Mouse (Mus musculus) lung, embryonic 16.5 days (tissue): Measurements from ENCODE around the gene Cers1. TPM values are rescaled to one million over a fixed set of nuclear protein-coding genes. Genes with fewer than 3 reads are reported as not detected.

Experiments used
- ATAC-seq: fragments of 200-750 bp; cut with Nextera tagmentation; 2 replicates; pipeline ENCODE4 v1.8.0; 2017; ENCODE audit warnings: low read depth, mild to moderate bottlenecking, moderate library complexity
- H3K27ac ChIP-seq: fragments of 300-500 bp; sonication (generic); 2 replicates; pipeline ENCODE4 v1.5.1; 2014; ENCODE audit warnings: mild to moderate bottlenecking, control low read depth, low read length
- H3K27me3 ChIP-seq: fragments of 300-500 bp; sonication (generic); 2 replicates; pipeline ENCODE4 v1.6.1; 2014; ENCODE audit warnings: low read depth, low read length, mixed read lengths; ENCODE audit not compliant: control insufficient read depth, insufficient read depth
- H3K36me3 ChIP-seq: fragments of 300-500 bp; sonication (generic); 2 replicates; pipeline ENCODE4 v1.6.1; 2014; ENCODE audit warnings: low read length; ENCODE audit not compliant: control insufficient read depth, insufficient read depth
- H3K4me1 ChIP-seq: fragments of 300-500 bp; sonication (generic); replicated peaks from 2 replicates; pipeline ENCODE4 v1.6.1; 2014; ENCODE audit warnings: low read length, mixed read lengths; ENCODE audit not compliant: control insufficient read depth, insufficient read depth
- H3K4me2 ChIP-seq: fragments of 300-500 bp; sonication (generic); 2 replicates; pipeline ENCODE4 v1.6.1; 2014; ENCODE audit warnings: low read depth, low read length, control low read depth
- H3K4me3 ChIP-seq: fragments of 300-500 bp; sonication (generic); 2 replicates; pipeline ENCODE4 v1.5.1; 2014; ENCODE audit warnings: mild to moderate bottlenecking, low read length, control low read depth
- H3K9ac ChIP-seq: fragments of 300-500 bp; sonication (generic); 2 replicates; pipeline ENCODE4 v1.6.1; 2014; ENCODE audit warnings: low read length, control low read depth
- H3K9me3 ChIP-seq: fragments of 300-500 bp; sonication (generic); 2 replicates; pipeline ENCODE4 v1.6.1; 2016; ENCODE audit warnings: low read length; ENCODE audit not compliant: control insufficient read depth
- WGBS: fragments of 180-500 bp; shearing (Covaris S2); extraction: QIAGEN DNeasy Blood & Tissue Kit; methylation state at CpG from one replicate; pipeline ENCODE4 v1.1.7; 2014; 5-methylcytosine and 5-hydroxymethylcytosine counted together
- polyA plus RNA-seq: library from polyadenylated mRNA; unstranded; fragments of >200 nt; fragmentation: Nextera tagmentation; extraction: Ambion mirVana; gene quantifications from 2 replicates; pipeline ENCODE4 v1.2.1, GENCODE M21; 2015

Cers1 gene
- polyA plus RNA-seq, 1 experiment from 2014 or later, result 3.0 TPM

DNA sequence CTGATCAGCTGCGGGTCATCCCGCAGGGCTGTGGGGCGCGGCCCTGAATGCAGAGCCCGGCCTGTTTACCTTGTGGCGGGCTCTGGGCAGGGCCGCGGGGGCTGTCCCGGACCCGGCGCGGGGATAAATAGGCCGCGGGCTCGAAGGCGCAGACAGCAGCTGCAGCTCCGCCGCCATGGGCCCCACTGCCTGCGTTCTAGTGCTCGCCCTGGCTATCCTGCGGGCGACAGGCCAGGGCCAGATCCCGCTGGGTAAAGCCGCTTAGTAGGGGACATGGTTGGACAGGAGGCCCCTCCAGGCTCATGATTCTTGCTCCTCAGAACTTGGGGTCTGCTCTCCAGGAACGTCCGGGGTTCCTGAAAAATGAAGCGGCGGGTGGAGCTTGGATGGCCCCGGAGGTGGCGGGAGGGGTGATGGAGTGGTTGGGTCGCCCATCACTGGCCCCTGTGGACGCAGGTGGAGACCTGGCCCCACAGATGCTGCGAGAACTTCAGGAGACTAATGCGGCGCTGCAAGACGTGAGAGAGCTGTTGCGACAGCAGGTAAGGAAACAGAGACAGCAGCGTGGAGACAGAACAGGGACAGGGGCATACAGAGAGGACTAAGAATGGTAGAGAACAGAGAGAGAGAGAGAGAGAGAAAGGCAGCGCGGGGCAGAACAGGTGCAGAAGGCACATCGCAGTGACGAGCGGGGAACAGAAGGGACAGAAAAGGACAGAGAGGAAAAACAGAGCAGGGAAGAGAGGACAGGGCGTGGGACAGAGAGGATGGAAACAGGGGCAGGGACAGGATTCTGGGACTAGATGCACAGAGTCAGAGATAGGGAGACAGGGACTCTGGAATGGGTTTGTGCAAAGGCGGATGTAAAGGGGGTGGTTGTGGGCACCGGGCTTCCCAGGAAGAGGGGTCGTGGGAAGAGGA, 58.1 kb downstream of the Cers1 start, which contains the start of gene Comp:
Gene Comp (plus strand): TSS at position 162 of the 921 bp plus-strand sequence.
- Histone ChIP-seq H3K36me3 (no peaks in the 10 kb centered on the region), H3K4me1 (peaks cover 32% of the 10 kb centered on the region), H3K9me3 (peaks cover 3% of the 10 kb centered on the region; the same call in 1 of the 2 replicates), H3K4me2 (peak within 1 kb of the TSS; percentile 72), H3K4me3 (peak within 1 kb of the TSS; percentile 49), H3K9ac (peak within 1 kb of the TSS; percentile 23; the same call in 1 of the 2 replicates), H3K27ac (no peak within 1 kb of the TSS), H3K27me3 (peaks cover 61% of the 10 kb centered on the region)
- peak; percentile 1; the same call in 1 of the 2 replicates for ATAC-seq
- 3% methylated on average over 47 of the region's 47 CpGs for WGBS

DNA sequence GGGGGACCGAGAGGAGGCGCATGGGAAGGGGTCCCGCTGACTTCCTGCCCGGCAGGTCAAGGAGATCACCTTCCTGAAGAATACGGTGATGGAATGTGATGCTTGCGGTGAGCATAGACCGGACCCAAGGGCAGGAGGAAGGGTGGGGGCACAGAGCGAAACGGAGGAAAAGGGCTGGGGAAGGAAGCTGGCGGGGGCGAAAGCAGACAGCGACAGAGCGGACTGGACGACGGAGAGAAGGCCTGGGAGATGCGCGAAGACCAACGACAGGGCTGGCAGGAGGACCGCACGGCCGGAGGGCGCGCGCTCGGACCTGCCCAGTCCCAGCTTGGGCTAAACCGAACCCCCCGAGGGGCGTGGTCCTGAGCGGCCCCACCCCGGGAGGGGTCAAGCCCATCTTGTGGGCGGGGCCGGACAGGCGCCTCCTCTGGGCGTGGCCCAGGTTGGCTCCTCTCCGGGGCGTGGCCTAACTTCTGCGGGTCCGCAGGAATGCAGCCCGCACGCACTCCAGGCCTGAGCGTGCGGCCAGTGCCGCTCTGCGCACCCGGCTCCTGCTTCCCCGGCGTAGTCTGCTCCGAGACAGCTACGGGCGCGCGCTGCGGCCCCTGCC, 58.8 kb downstream of the Cers1 start:
- H3K9ac ChIP-seq, result 0 out of 2 replicates have a peak overlapping the region, but pooled peaks have one; percentile 4
- peak; percentile 81 for ATAC-seq
- WGBS, result under 1% methylated on average over 45 of the region's 53 CpGs

DNA sequence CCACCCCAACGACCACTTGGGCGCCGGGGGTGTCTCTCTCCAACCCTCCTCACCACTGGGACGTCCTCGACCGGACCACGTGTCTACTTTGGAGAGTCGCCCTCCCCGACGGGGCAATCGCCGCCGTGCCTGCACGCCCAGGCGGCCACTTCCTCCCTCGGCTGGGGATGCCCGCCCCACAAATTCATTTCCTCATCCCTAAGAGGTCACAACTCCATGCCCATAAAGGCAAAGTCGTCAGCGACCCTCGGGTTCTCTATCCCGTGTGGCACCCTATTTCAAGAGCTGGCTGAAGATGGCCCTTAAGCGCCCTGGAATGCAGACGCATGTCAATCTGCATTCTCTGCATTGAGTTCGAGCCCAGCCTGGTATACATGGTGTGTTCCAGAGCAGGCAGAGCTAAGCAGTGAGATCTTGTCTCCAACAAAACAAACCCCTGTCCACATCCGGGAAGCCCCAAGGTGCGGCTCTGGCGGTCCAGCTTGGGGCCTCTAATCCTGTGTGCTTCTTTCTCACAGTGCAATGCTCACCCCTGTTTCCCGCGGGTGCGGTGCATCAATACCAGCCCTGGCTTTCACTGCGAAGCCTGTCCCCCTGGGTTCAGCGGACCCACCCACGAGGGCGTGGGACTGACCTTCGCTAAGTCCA, 59.8 kb downstream of the Cers1 start:
- Histone ChIP-seq H3K36me3 (no peaks in the 10 kb centered on the region), H3K4me3 (peak overlapping the region; percentile 49), H3K4me1 (peaks cover 32% of the 10 kb centered on the region), H3K27ac (no peak overlapping the region), H3K27me3 (peaks cover 62% of the 10 kb centered on the region), H3K9me3 (peaks cover 3% of the 10 kb centered on the region; the same call in 1 of the 2 replicates), H3K9ac (no peak overlapping the region), H3K4me2 (peak overlapping the region; percentile 72)
- 3% methylated on average over 35 of the region's 35 CpGs for WGBS
- peak; percentile 5; the same call in 1 of the 2 replicates for ATAC-seq

More for the DNA sequence above, 58.8 kb downstream of the Cers1 start:
- H3K4me2 ChIP-seq, result peak overlapping the region; percentile 72
- no peak overlapping the region for H3K27ac ChIP-seq
- peak overlapping the region; percentile 49 for H3K4me3 ChIP-seq
- H3K27me3 ChIP-seq, result peaks cover 62% of the 10 kb centered on the region
- H3K4me1 ChIP-seq, result peaks cover 32% of the 10 kb centered on the region
- peaks cover 3% of the 10 kb centered on the region; the same call in 1 of the 2 replicates for H3K9me3 ChIP-seq
- no peaks in the 10 kb centered on the region for H3K36me3 ChIP-seq

DNA sequence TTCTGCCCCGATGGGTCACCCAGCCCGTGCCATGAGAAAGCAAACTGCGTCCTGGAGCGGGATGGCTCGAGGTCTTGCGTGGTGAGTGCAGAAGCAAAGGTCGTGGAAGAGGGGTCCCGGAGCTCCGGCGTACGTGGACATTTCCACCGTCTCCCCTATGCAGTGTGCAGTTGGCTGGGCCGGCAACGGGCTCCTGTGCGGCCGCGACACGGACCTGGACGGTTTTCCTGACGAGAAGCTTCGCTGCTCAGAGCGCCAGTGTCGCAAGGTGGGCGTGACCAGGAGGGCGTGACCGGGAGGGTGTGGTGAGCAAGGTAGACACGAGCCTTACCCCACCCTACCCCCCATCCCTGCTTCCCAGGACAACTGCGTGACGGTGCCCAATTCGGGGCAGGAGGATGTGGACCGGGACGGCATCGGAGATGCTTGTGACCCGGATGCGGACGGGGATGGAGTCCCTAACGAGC, 60.7 kb downstream of the Cers1 start:
- H3K27me3 ChIP-seq, result peaks cover 62% of the 10 kb centered on the region
- peaks cover 32% of the 10 kb centered on the region for H3K4me1 ChIP-seq
- no peak for ATAC-seq
- H3K4me2 ChIP-seq, result peak overlapping the region; percentile 31
- no peaks in the 10 kb centered on the region for H3K36me3 ChIP-seq
- no peak overlapping the region for H3K9ac ChIP-seq
- no peak overlapping the region for H3K27ac ChIP-seq
- peak overlapping the region; percentile 20 for H3K4me3 ChIP-seq
- 9% methylated on average over 37 of the region's 37 CpGs for WGBS
- peaks cover 3% of the 10 kb centered on the region; the same call in 1 of the 2 replicates for H3K9me3 ChIP-seq

DNA sequence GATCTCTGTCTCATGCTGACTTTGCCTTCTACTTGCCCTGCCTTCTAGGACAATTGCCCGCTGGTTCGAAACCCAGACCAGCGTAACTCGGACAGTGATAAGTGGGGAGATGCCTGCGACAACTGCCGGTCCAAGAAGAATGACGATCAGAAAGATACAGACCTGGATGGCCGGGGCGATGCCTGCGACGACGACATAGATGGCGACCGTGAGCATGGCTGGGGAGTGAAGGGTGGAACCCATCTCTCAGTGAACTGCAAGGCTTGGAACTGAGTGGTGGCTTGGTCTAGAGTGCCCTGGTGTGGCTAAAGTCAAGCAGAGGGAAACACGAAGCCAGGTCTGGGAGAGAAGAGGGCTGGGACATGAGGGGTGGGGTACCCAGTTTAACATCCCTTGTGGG, 61.5 kb downstream of the Cers1 start:
- H3K4me1 ChIP-seq, result peaks cover 32% of the 10 kb centered on the region
- peaks cover 3% of the 10 kb centered on the region; the same call in 1 of the 2 replicates for H3K9me3 ChIP-seq
- no peak overlapping the region for H3K27ac ChIP-seq
- no peak overlapping the region for H3K9ac ChIP-seq
- H3K4me2 ChIP-seq, result no peak overlapping the region
- ATAC-seq, result no peak
- WGBS, result 10% methylated on average over 15 of the region's 15 CpGs
- no peak overlapping the region for H3K4me3 ChIP-seq
- H3K27me3 ChIP-seq, result peaks cover 62% of the 10 kb centered on the region
- no peaks in the 10 kb centered on the region for H3K36me3 ChIP-seq

DNA sequence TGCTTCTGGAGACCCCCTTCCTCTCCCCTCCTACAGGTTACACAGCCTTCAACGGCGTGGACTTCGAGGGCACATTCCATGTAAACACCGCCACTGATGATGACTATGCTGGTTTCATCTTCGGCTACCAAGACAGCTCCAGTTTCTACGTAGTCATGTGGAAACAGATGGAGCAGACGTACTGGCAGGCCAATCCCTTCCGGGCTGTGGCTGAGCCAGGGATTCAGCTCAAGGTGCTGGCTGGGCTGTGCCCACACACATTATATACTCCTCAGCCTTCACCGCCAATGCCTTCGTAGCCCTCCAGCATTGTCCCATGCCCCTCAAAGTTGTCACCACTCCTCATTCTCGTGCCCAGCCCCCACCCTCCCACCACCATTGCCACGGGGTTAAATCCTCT, 64.5 kb downstream of the Cers1 start:
- H3K4me2 ChIP-seq, result no peak overlapping the region
- H3K27me3 ChIP-seq, result peaks cover 31% of the 10 kb centered on the region
- no peak for ATAC-seq
- WGBS, result 73% methylated on average over 12 of the region's 12 CpGs
- no peaks in the 10 kb centered on the region for H3K36me3 ChIP-seq
- H3K27ac ChIP-seq, result no peak overlapping the region
- H3K9me3 ChIP-seq, result no peaks in the 10 kb centered on the region
- H3K4me1 ChIP-seq, result peaks cover 13% of the 10 kb centered on the region
- H3K9ac ChIP-seq, result no peak overlapping the region
- H3K4me3 ChIP-seq, result no peak overlapping the region

Other genes starting within 250 kb of the Cers1 start
- 0.94 and 1.2 TPM in 2 replicates for gene Tm6sf2, start 242.9 kb upstream of the Cers1 start, polyA plus RNA-seq
- 0.06 TPM in 1 of 2 replicates, not detected in the other for gene Hapln4, start 232.3 kb upstream of the Cers1 start, polyA plus RNA-seq
- gene Ncan, start 194.9 kb upstream of the Cers1 start, polyA plus RNA-seq, result 0.21 and 0.59 TPM in 2 replicates
- 29.6 and 31.1 TPM in 2 replicates for gene Nr2c2ap, start 184.4 kb upstream of the Cers1 start, polyA plus RNA-seq
- 21.1 and 21.2 TPM in 2 replicates for gene Rfxank, start 176.6 kb upstream of the Cers1 start, polyA plus RNA-seq
- gene Borcs8, start 176.3 kb upstream of the Cers1 start, polyA plus RNA-seq, result 53.0 and 56.6 TPM in 2 replicates
- gene Mef2b, start 176.1 kb upstream of the Cers1 start, polyA plus RNA-seq, result 0.29 and 0.38 TPM in 2 replicates
- gene Tmem161a, start 143.4 kb upstream of the Cers1 start, polyA plus RNA-seq, result 68.8 and 69.9 TPM in 2 replicates
- gene Slc25a42, start 103.5 kb upstream of the Cers1 start, polyA plus RNA-seq, result 5.1 and 5.2 TPM in 2 replicates
- gene Sugp2, start 81.5 kb upstream of the Cers1 start, polyA plus RNA-seq, result 29.9 and 30.9 TPM in 2 replicates
- 22.4 and 24.5 TPM in 2 replicates for gene Armc6, start 81.3 kb upstream of the Cers1 start, polyA plus RNA-seq
- 60.0 and 66.8 TPM in 2 replicates for gene Homer3, start 32.9 kb upstream of the Cers1 start, polyA plus RNA-seq
- gene Ddx49, start 13.3 kb upstream of the Cers1 start, polyA plus RNA-seq, result 39.6 and 44.8 TPM in 2 replicates
- 325 and 349 TPM in 2 replicates for gene Cope, start 13.3 kb upstream of the Cers1 start, polyA plus RNA-seq
- 0.40 and 1.4 TPM in 2 replicates for gene Gdf1, start 14.0 kb downstream of the Cers1 start, polyA plus RNA-seq
- gene Upf1, start 37.5 kb downstream of the Cers1 start, polyA plus RNA-seq, result 8.7 and 10.5 TPM in 2 replicates
- gene Comp, start 57.8 kb downstream of the Cers1 start, polyA plus RNA-seq, result 0.68 and 0.75 TPM in 2 replicates
- 13.9 and 15.4 TPM in 2 replicates for gene Crtc1, start 123.8 kb downstream of the Cers1 start, polyA plus RNA-seq
- gene Klhl26, start 161.2 kb downstream of the Cers1 start, polyA plus RNA-seq, result 28.8 and 29.4 TPM in 2 replicates
- gene Tmem59l, start 171.6 kb downstream of the Cers1 start, polyA plus RNA-seq, result 5.6 and 7.0 TPM in 2 replicates
- gene Crlf1, start 177.4 kb downstream of the Cers1 start, polyA plus RNA-seq, result 166 and 169 TPM in 2 replicates
- 125 and 133 TPM in 2 replicates for gene Rex1bd, start 191.0 kb downstream of the Cers1 start, polyA plus RNA-seq
- gene Uba52, start 195.0 kb downstream of the Cers1 start, polyA plus RNA-seq, result 917 and 987 TPM in 2 replicates
- 300 and 319 TPM in 2 replicates for gene Fkbp8, start 211.9 kb downstream of the Cers1 start, polyA plus RNA-seq
- 54.0 and 55.3 TPM in 2 replicates for gene Kxd1, start 212.2 kb downstream of the Cers1 start, polyA plus RNA-seq
- 19.8 and 21.4 TPM in 2 replicates for gene Ell, start 223.7 kb downstream of the Cers1 start, polyA plus RNA-seq